Mouse (Mus musculus) regulatory T cell (primary cell): ENCODE measurements around the gene Drc1.

Experiments used
- in situ Hi-C: fragments of 300-600 bp; cut with MboI, MseI; formaldehyde crosslinking; loops from one replicate; pipeline ENCODE4 v1.15.1; 2025; ENCODE audit warnings: high pct_unique_total_duplicates

Gene Drc1

GRCm38 (mm10) chr5:30411524-30411923, 130.3 kb downstream of the Drc1 start:
- in situ Hi-C loops = no loop called here

DNA sequence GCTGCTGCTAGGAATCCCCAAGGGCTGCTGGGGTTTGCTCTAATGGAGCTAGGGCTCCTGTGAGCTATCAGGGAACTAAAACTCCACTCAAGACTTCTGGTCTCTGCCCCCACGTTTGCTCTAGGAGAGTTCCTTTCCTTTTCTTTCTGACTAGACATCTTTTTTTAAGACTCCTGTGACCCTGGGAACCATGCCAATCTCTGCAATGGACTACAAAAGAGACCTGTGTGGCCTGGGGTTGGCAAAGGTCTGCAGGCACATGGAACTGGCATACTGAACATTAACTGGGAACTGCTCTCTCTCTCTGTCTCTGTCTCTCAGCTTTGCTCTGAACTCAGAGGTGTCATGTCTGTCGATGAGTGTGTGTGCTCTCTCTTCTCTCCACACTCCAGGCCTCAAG, 134.2 kb downstream of the Drc1 start:
- in situ Hi-C loops = no loop called here

DNA sequence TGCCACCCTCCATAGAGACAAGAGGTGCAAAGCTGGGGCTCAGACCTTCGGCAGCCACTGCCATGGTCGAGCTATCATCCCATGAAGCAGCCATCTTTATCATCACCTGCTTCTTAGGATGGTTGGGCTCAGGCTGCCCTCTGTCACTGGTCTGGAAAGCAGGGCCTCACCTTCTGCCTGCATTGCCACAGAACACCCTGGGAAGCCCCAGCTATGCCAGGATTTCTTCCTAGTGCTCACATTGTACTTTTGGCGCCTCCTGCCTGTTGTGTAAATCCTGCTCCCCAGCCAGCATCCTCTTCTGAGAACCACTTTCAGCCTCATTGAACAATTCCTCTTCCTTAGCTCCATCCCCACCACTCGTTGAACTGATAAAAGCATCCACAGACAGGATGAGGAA, 134.7 kb downstream of the Drc1 start:
- in situ Hi-C loops = no loop called here
